Mouse (Mus musculus) intestine, postnatal 0 days (tissue): Measurements from ENCODE around the gene Ifrd2. TPM values are rescaled to one million over a fixed set of nuclear protein-coding genes. Genes with fewer than 3 reads are reported as not detected.

Experiments
- ATAC-seq: fragments of 200-750 bp; cut with Nextera tagmentation; 2 replicates; pipeline ENCODE4 v1.8.0; 2017; ENCODE audit warnings: mild to moderate bottlenecking, moderate TSS enrichment, moderate library complexity
- H3K27ac ChIP-seq: fragments of 300-500 bp; sonication (generic); 2 replicates; pipeline ENCODE4 v1.5.1; 2014; ENCODE audit warnings: mild to moderate bottlenecking, low read depth, low read length, moderate library complexity
- H3K27me3 ChIP-seq: fragments of 300-500 bp; sonication (generic); replicated peaks from 2 replicates; pipeline ENCODE4 v1.6.1; 2014; ENCODE audit warnings: low read length, mixed read lengths; ENCODE audit not compliant: control insufficient read depth, insufficient read depth
- H3K36me3 ChIP-seq: fragments of 300-500 bp; sonication (generic); 2 replicates; pipeline ENCODE4 v1.6.1; 2014; ENCODE audit warnings: mild to moderate bottlenecking, moderate library complexity; ENCODE audit not compliant: control insufficient read depth, insufficient read depth
- H3K4me1 ChIP-seq: fragments of 300-500 bp; sonication (generic); replicated peaks from 2 replicates; pipeline ENCODE4 v1.6.1; 2014; ENCODE audit warnings: antibody characterized with exemption, low read length, mixed read lengths; ENCODE audit not compliant: control insufficient read depth, insufficient read depth
- H3K4me2 ChIP-seq: fragments of 300-500 bp; sonication (generic); replicated peaks from 2 replicates; pipeline ENCODE4 v1.6.1; 2014; ENCODE audit warnings: low read depth, mild to moderate bottlenecking, moderate library complexity
- H3K4me3 ChIP-seq: fragments of 300-500 bp; sonication (generic); 2 replicates; pipeline ENCODE4 v1.5.1; 2014; ENCODE audit warnings: low read depth, low read length
- H3K9ac ChIP-seq: fragments of 300-500 bp; sonication (generic); 2 replicates; pipeline ENCODE4 v1.6.1; 2014; ENCODE audit warnings: mild to moderate bottlenecking, low read depth, low read length
- H3K9me3 ChIP-seq: fragments of 300-500 bp; sonication (generic); 2 replicates; pipeline ENCODE4 v1.6.1; 2016; ENCODE audit warnings: mixed run types; ENCODE audit not compliant: control insufficient read depth
- CTCF ChIP-seq: sonication (generic); IDR thresholded peaks from 2 replicates; pipeline ENCODE4 v1.5.1; 2016; ENCODE audit warnings: low read depth, mild to moderate bottlenecking, control low read depth, antibody characterized with exemption, moderate library complexity
- WGBS: fragments of 180-500 bp; shearing (Covaris S2); extraction: QIAGEN DNeasy Blood & Tissue Kit; methylation state at CpG from one replicate; pipeline ENCODE4 v1.1.7; 2014; 5-methylcytosine and 5-hydroxymethylcytosine counted together
- polyA plus RNA-seq: library from polyadenylated mRNA; unstranded; fragments of >200 nt; fragmentation: Nextera tagmentation; extraction: Ambion mirVana; gene quantifications from 2 replicates; pipeline ENCODE4 v1.2.1, GENCODE M21; 2015

The Ifrd2 gene
- polyA plus RNA-seq, 1 experiment from 2014 or later: 36.9 TPM

DNA sequence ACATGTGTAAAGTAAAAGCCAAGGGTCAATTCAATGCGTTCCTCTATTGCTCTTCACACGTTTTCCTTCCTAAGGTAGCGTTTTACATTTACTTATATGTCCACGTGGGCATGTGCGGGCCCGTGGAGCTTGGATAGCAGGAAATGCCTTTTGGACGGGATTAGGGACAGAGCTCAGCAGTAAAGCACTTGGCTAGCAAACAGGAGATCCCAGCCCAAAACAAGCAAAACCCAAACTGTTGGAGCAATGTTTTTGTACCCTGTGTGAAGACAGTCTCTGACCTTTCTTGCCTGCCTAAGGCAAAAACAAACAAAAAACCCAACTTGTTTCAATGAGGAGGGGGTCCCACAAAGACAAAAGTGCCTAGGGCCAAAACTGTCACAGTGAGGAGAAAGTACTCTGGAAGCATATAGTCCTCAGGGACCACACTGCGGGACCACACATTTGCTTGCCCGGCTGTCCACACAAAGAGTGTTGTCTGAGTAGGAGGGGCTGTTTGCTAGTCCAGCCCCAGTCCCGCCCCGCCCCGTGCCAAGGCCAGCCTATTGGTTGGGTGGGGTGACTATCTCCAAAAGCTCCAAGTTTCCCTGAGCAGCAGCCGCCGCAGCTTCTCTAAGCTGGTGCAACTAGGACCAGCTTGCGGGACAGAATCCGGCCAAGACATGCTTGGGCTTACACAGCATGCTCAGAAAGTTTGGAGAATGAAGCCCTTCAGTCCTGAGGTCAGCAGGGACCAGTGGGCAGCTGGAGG lies 10.9 kb upstream of the Ifrd2 start, which contains the start of gene Hyal1:
Gene Hyal1 (plus strand): TSS at position 571 of the 751 bp plus-strand sequence.
- Histone ChIP-seq H3K27me3 (no peaks in the 10 kb centered on the region), H3K9ac (peak within 1 kb of the TSS; percentile 8; the same call in 1 of the 2 replicates), H3K27ac (peak within 1 kb of the TSS; percentile 55), H3K9me3 (no peaks in the 10 kb centered on the region), H3K4me2 (peak within 1 kb of the TSS; percentile 59), H3K4me3 (peak within 1 kb of the TSS; percentile 31), H3K36me3 (peaks cover 19% of the 10 kb centered on the region; the same call in 1 of the 2 replicates), H3K4me1 (peaks cover 9% of the 10 kb centered on the region)
- TF ChIP-seq CTCF: no peak
- 9% methylated on average over 16 of the region's 16 CpGs for WGBS
- ATAC-seq: peak; percentile 52

DNA sequence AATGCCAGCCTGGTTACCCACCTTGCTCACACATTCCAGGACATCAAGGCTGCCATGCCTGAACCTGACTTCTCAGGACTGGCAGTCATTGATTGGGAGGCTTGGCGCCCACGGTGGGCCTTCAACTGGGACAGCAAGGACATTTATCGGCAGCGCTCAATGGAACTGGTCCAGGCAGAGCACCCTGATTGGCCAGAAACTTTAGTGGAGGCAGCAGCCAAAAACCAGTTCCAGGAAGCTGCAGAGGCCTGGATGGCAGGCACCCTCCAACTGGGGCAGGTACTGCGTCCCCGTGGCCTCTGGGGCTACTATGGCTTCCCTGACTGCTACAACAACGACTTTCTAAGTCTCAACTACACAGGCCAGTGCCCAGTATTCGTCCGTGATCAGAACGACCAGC lies 9.6 kb upstream of the Ifrd2 start:
- no peak overlapping the region for H3K4me3 ChIP-seq
- H3K36me3 ChIP-seq: peaks cover 10% of the 10 kb centered on the region; the same call in 1 of the 2 replicates
- no peak overlapping the region; the same call in 1 of the 2 replicates for H3K4me2 ChIP-seq
- H3K4me1 ChIP-seq: 0 out of 2 replicates have a peak, but pooled peaks cover 5% of the 10 kb centered on the region
- 90% methylated on average over 10 of the region's 10 CpGs for WGBS
- ATAC-seq: no peak
- H3K27ac ChIP-seq: no peak overlapping the region; the same call in 1 of the 2 replicates
- no peaks in the 10 kb centered on the region for H3K9me3 ChIP-seq
- no peak overlapping the region for H3K9ac ChIP-seq
- TF ChIP-seq CTCF: no peak
- no peaks in the 10 kb centered on the region for H3K27me3 ChIP-seq

DNA sequence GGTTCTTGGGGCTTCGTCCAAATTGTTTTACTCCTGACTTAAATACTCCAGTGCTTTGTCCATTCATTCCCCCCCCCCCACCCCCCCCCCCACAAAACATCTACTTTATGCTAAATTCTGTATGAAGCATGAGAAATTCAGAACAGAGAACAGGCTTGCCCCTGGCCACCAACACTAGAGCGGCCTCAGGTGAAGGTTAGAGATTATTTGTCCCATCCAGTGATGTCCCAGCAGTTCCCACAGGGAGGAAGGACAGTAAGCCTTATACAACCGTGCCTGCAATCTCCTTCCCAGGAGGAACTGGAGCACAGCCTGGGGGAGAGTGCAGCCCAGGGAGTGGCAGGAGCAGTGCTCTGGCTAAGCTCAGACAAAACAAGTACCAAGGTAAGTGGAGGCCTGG lies 8.9 kb upstream of the Ifrd2 start, which contains the start of gene Naa80:
Gene Naa80 (plus strand): TSS at position 301 of the 400 bp plus-strand sequence.
- Histone ChIP-seq H3K4me1 (0 out of 2 replicates have a peak, but pooled peaks cover 5% of the 10 kb centered on the region), H3K9me3 (no peaks in the 10 kb centered on the region), H3K4me3 (no peak within 1 kb of the TSS), H3K9ac (no peak within 1 kb of the TSS), H3K4me2 (peak within 1 kb of the TSS; percentile 91; the same call in 1 of the 2 replicates), H3K27me3 (no peaks in the 10 kb centered on the region), H3K36me3 (peaks cover 13% of the 10 kb centered on the region), H3K27ac (no peak within 1 kb of the TSS; the same call in 1 of the 2 replicates)
- TF ChIP-seq CTCF: no peak
- 72% methylated on average over 3 of the region's 3 CpGs for WGBS
- ATAC-seq: no peak

DNA sequence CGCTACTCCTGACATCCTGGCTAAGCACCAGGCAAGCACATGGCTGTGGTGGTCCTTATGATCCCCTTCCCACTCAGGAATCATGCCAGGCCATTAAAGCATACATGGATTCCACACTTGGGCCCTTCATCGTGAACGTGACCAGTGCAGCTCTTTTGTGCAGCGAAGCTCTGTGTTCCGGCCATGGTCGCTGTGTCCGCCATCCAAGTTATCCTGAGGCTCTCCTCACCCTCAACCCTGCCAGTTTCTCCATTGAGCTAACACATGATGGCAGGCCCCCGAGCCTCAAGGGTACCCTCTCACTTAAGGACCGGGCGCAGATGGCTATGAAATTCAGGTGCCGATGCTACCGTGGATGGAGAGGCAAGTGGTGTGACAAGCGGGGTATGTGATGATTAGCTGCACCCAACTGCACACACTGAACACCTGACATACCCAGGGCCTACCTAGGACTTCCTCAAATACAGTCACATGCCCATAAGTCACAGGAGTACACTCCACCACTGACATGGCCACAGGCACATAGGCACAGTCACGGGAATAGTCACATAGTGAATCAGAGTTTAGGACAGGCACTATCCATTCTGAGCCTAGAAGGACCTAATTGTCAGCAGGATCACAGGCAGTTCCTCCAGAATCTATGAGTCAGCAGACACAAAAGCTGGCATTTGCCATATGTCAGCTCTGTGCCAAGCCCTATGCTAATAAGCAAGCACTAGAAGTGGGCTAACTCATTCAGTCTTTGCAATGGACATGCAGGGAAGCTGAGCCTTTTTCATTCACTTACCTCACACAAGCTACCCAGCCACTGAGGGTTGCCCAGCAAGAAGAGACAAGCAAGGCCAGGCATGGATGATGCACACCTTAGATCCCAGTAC lies 8.2 kb upstream of the Ifrd2 start:
- Histone ChIP-seq H3K27me3 (no peaks in the 10 kb centered on the region), H3K9ac (no peak overlapping the region), H3K36me3 (peaks cover 17% of the 10 kb centered on the region), H3K4me2 (0 out of 2 replicates have a peak overlapping the region, but pooled peaks have one; percentile 91), H3K4me1 (0 out of 2 replicates have a peak, but pooled peaks cover 5% of the 10 kb centered on the region), H3K9me3 (no peaks in the 10 kb centered on the region), H3K27ac (no peak overlapping the region; the same call in 1 of the 2 replicates), H3K4me3 (no peak overlapping the region)
- WGBS: 93% methylated on average over 14 of the region's 14 CpGs
- TF ChIP-seq CTCF: no peak
- ATAC-seq: no peak

DNA sequence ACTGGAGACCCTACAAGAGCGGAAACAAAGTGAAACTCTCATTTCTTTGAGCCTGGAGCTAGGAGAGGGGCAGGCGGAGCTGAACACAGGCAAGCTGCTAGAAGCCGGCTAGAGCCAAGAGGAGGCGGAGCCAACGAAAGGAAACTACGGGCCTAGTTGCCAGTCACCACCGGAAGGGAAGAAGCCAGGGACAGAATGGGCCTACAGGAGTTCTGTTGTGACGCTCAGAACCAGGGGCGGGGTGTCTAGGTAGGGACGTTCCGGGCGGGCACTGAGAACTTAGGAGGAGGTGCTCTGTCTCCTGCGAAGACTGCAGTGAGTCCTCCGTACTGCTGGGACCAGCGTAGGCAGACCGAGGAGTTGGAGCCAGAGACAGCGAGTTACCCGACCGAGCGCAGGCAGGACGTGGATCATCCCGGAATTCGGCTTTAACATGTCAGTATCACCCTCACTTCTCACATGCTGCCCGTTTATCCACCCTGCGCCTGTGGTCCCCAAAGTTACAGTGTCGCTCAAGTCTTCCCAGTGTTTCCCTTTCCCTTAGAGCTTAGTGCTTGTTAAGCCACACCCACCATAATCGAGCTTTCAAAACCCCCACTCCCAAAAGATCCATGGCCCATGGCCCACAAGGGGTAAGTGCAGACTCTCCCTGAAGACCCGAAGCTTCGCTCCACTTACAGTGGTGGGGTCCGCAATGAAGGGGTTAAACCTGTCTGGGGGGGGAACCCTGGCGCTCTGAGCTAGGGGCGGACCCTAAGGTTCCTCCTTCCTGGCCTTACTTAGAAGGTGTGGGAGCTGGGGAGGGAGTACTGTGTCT lies 6.7 kb upstream of the Ifrd2 start, which contains the start of gene Hyal3:
Gene Hyal3 (plus strand): TSS at position 318 of the 817 bp plus-strand sequence.
- Histone ChIP-seq H3K27me3 (no peaks in the 10 kb centered on the region), H3K9ac (peak within 1 kb of the TSS; percentile 70), H3K4me3 (peak within 1 kb of the TSS; percentile 51), H3K9me3 (no peaks in the 10 kb centered on the region), H3K4me2 (peak within 1 kb of the TSS; percentile 91), H3K27ac (peak within 1 kb of the TSS; percentile 84), H3K4me1 (0 out of 2 replicates have a peak, but pooled peaks cover 5% of the 10 kb centered on the region), H3K36me3 (peaks cover 18% of the 10 kb centered on the region)
- WGBS: under 1% methylated on average over 32 of the region's 32 CpGs
- no peak for TF ChIP-seq CTCF
- peak; percentile 60 for ATAC-seq
